Mouse (Mus musculus) myocyte (in vitro differentiated cells): ENCODE results near the gene Dhx32.

Source experiments
- CEBPB ChIP-seq: IDR thresholded peaks from 2 replicates; pipeline ENCODE4 v1.6.1; 2011; ENCODE audit warnings: mild to moderate bottlenecking, moderate library complexity; ENCODE audit not compliant: poor library complexity, insufficient read depth, severe bottlenecking
- E2F4 ChIP-seq: IDR thresholded peaks from one replicate; pipeline ENCODE4 v1.6.1; 2011; ENCODE audit warnings: mild to moderate bottlenecking, control low read depth, moderate library complexity; ENCODE audit not compliant: insufficient read depth
- MAX ChIP-seq: IDR thresholded peaks from one replicate; pipeline ENCODE4 v1.6.1; 2011; ENCODE audit warnings: low read depth, mild to moderate bottlenecking, control low read depth
- MYOD1 ChIP-seq, 3 experiments: IDR thresholded peaks; one replicate each; pipeline ENCODE4 v1.6.1; 2011; ENCODE audit warnings: control low read depth in 2 of 3, low read depth in 2 of 3, mild to moderate bottlenecking in 2 of 3, moderate library complexity in 1 of 3; ENCODE audit not compliant: insufficient read length in 2 of 3, control insufficient read depth in 1 of 3
- MYOG ChIP-seq, 3 experiments: IDR thresholded peaks; one replicate each; pipeline ENCODE4 v1.6.1; 2011; ENCODE audit warnings: control low read depth in 2 of 3, low read depth in 2 of 3, mild to moderate bottlenecking in 2 of 3; ENCODE audit not compliant: insufficient read length in 2 of 3, control insufficient read depth in 1 of 3, insufficient read depth in 1 of 3
- POLR2A ChIP-seq: IDR thresholded peaks from one replicate; pipeline ENCODE4 v1.6.1; 2011; ENCODE audit warnings: low read depth, mild to moderate bottlenecking, control low read depth, moderate library complexity; ENCODE audit not compliant: insufficient read length
- POLR2AphosphoS2 ChIP-seq: IDR thresholded peaks from one replicate; pipeline ENCODE4 v1.6.1; 2011; ENCODE audit warnings: low read depth, control low read depth; ENCODE audit not compliant: insufficient read length
- REST ChIP-seq: IDR thresholded peaks from one replicate; pipeline ENCODE4 v1.6.1; 2011; ENCODE audit warnings: mild to moderate bottlenecking, control low read depth, moderate library complexity; ENCODE audit not compliant: insufficient read depth, insufficient read length
- SRF ChIP-seq: IDR thresholded peaks from one replicate; pipeline ENCODE4 v1.6.1; 2011; ENCODE audit warnings: low read depth; ENCODE audit not compliant: control insufficient read depth, insufficient read length
- TCF12 ChIP-seq: IDR thresholded peaks from one replicate; pipeline ENCODE4 v1.6.1; 2011; ENCODE audit warnings: mild to moderate bottlenecking, control low read depth; ENCODE audit not compliant: poor library complexity, insufficient read depth, severe bottlenecking
- TCF3 ChIP-seq: IDR thresholded peaks from one replicate; pipeline ENCODE4 v1.6.1; 2011; ENCODE audit warnings: low read depth, control low read depth; ENCODE audit not compliant: insufficient read length
- USF1 ChIP-seq: IDR thresholded peaks from one replicate; pipeline ENCODE4 v1.6.1; 2011; ENCODE audit warnings: low read depth, mild to moderate bottlenecking, control low read depth, moderate library complexity

DNA sequence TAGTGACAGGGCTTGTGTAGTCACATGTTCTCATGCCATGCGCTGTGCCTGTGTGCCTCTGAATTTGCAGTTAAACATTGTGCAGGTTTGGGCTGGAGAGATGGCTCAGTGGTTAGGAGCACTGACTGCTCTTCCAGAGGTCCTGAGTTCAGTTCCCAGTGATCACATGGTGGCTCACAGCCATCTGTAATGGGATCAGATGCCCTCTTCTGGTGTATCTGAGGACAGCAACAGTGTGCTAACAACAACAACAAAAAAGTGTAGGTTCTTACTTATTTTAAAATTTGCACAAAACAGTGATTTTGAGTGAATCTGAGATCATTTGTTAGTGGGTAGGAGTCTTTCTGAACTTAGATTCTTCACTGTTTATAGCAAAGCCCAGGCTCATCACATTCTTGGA, 63.9 kb downstream of the Dhx32 start:
- peak; percentile 49 for TF ChIP-seq USF1
- no peak for TF ChIP-seq E2F4
- no peak for TF ChIP-seq POLR2AphosphoS2
- no peak for TF ChIP-seq CEBPB
- TF ChIP-seq TCF12, result no peak
- no peak for TF ChIP-seq POLR2A
- no peak for TF ChIP-seq TCF3
- TF ChIP-seq MYOD1 (IDR thresholded peaks at IDR 0.05; ENCODE audit: control insufficient read depth in 1 of 3, insufficient read length in 2 of 3, low read depth in 2 of 3), result no peak
- no peak for TF ChIP-seq MAX
- TF ChIP-seq MYOG (IDR thresholded peaks at IDR 0.05; ENCODE audit: control insufficient read depth in 1 of 3, insufficient read depth in 1 of 3, insufficient read length in 2 of 3, low read depth in 2 of 3), result no peak
- no peak for TF ChIP-seq REST
- TF ChIP-seq SRF, result no peak
